Mouse (Mus musculus): Measurements from ENCODE around the gene Me1. TPM values are rescaled to one million over a fixed set of nuclear protein-coding genes. Genes with fewer than 3 reads are reported as not detected.

Gene Me1
- polyA plus RNA-seq, 1 experiment = 62.8 TPM

- DNase-seq = no peak
- 62% methylated on average over 2 of the region's 2 CpGs for WGBS
- TF ChIP-seq POLR2A (IDR thresholded peaks at IDR 0.05; ENCODE audit: borderline replicate concordance, extremely low read depth, low read depth, low read length) (no peak), CTCF (IDR thresholded peaks at IDR 0.05; ENCODE audit: insufficient read depth, low read length) (no peak)
- no peaks in the 10 kb centered on the region for H3K4me1 ChIP-seq (ENCODE audit: control insufficient read depth, insufficient read depth, low read length)
- H3K4me3 ChIP-seq (replicated peaks; ENCODE audit: extremely low read depth, low read depth, low read length) = no peak overlapping the region
These were observed 16.9 kb upstream of the Me1 start for GRCm38 (mm10) chr9:86712648-86713047.

GRCm38 (mm10) chr9:86710091-86710634 is 14.4 kb upstream of the Me1 start:
- WGBS = 65% methylated on average over 2 of the region's 2 CpGs
- TF ChIP-seq CTCF (IDR thresholded peaks at IDR 0.05; ENCODE audit: insufficient read depth, low read length) = no peak
- TF ChIP-seq POLR2A (IDR thresholded peaks at IDR 0.05; ENCODE audit: borderline replicate concordance, extremely low read depth, low read depth, low read length) = no peak
- Histone ChIP-seq H3K4me1 (ENCODE audit: control insufficient read depth, insufficient read depth, low read length) (no peaks in the 10 kb centered on the region), H3K4me3 (replicated peaks; ENCODE audit: extremely low read depth, low read depth, low read length) (no peak overlapping the region)
- no peak for DNase-seq

GRCm38 (mm10) chr9:86708921-86709320 is 13.2 kb upstream of the Me1 start:
- H3K4me1 ChIP-seq (ENCODE audit: control insufficient read depth, insufficient read depth, low read length) = no peaks in the 10 kb centered on the region
- no peak for DNase-seq
- no peak overlapping the region for H3K4me3 ChIP-seq (replicated peaks; ENCODE audit: extremely low read depth, low read depth, low read length)
- 56% methylated on average over 6 of the region's 6 CpGs for WGBS
- TF ChIP-seq CTCF (IDR thresholded peaks at IDR 0.05; ENCODE audit: insufficient read depth, low read length) (no peak), POLR2A (IDR thresholded peaks at IDR 0.05; ENCODE audit: borderline replicate concordance, extremely low read depth, low read depth, low read length) (no peak)

- H3K4me1 ChIP-seq (ENCODE audit: control insufficient read depth, insufficient read depth, low read length) = no peaks in the 10 kb centered on the region
- TF ChIP-seq CTCF (IDR thresholded peaks at IDR 0.05; ENCODE audit: insufficient read depth, low read length) = no peak
- no peak for TF ChIP-seq POLR2A (IDR thresholded peaks at IDR 0.05; ENCODE audit: borderline replicate concordance, extremely low read depth, low read depth, low read length)
- 58% methylated on average over 1 of the region's 1 CpGs for WGBS
- no peak for DNase-seq
- H3K4me3 ChIP-seq (replicated peaks; ENCODE audit: extremely low read depth, low read depth, low read length) = no peak overlapping the region
These were observed 11.7 kb upstream of the Me1 start for GRCm38 (mm10) chr9:86707431-86707830.

GRCm38 (mm10) chr9:86701844-86702243 is 6.1 kb upstream of the Me1 start:
- 29% methylated on average over 2 of the region's 2 CpGs for WGBS
- TF ChIP-seq POLR2A (IDR thresholded peaks at IDR 0.05; ENCODE audit: borderline replicate concordance, extremely low read depth, low read depth, low read length) (no peak), CTCF (IDR thresholded peaks at IDR 0.05; ENCODE audit: insufficient read depth, low read length) (no peak)
- Histone ChIP-seq H3K4me3 (replicated peaks; ENCODE audit: extremely low read depth, low read depth, low read length) (no peak overlapping the region), H3K4me1 (ENCODE audit: control insufficient read depth, insufficient read depth, low read length) (0 out of 2 replicates have a peak, but pooled peaks cover 2% of the 10 kb centered on the region)
- no peak for DNase-seq

GRCm38 (mm10) chr9:86701264-86701663 is 5.5 kb upstream of the Me1 start:
- Histone ChIP-seq H3K4me1 (ENCODE audit: control insufficient read depth, insufficient read depth, low read length) (peaks cover 2% of the 10 kb centered on the region; the same call in 1 of the 2 replicates), H3K4me3 (replicated peaks; ENCODE audit: extremely low read depth, low read depth, low read length) (no peak overlapping the region)
- TF ChIP-seq POLR2A (IDR thresholded peaks at IDR 0.05; ENCODE audit: borderline replicate concordance, extremely low read depth, low read depth, low read length) (no peak), CTCF (IDR thresholded peaks at IDR 0.05; ENCODE audit: insufficient read depth, low read length) (no peak)
- WGBS = 33% methylated on average over 5 of the region's 5 CpGs
- peak; percentile 17 for DNase-seq

GRCm38 (mm10) chr9:86695199-86695817 is 445 bp downstream of the Me1 start:
- WGBS = 2% methylated on average over 54 of the region's 56 CpGs
- TF ChIP-seq CTCF (IDR thresholded peaks at IDR 0.05; ENCODE audit: insufficient read depth, low read length) (no peak), POLR2A (IDR thresholded peaks at IDR 0.05; ENCODE audit: borderline replicate concordance, extremely low read depth, low read depth, low read length) (0 out of 2 replicates have a peak, but pooled peaks have one; percentile 29)
- DNase-seq = peak; percentile 60
- Histone ChIP-seq H3K4me1 (ENCODE audit: control insufficient read depth, insufficient read depth, low read length) (peaks cover 4% of the 10 kb centered on the region; the same call in 1 of the 2 replicates), H3K4me3 (replicated peaks; ENCODE audit: extremely low read depth, low read depth, low read length) (peak overlapping the region; percentile 67)

GRCm38 (mm10) chr9:86694644-86695043 is 1.1 kb downstream of the Me1 start:
- no peak for DNase-seq
- Histone ChIP-seq H3K4me1 (ENCODE audit: control insufficient read depth, insufficient read depth, low read length) (peaks cover 4% of the 10 kb centered on the region; the same call in 1 of the 2 replicates), H3K4me3 (replicated peaks; ENCODE audit: extremely low read depth, low read depth, low read length) (peak overlapping the region; percentile 47)
- whole genome bisulfite sequencing = 89% methylated on average over 7 of the region's 7 CpGs
- TF ChIP-seq CTCF (IDR thresholded peaks at IDR 0.05; ENCODE audit: insufficient read depth, low read length) (no peak), POLR2A (IDR thresholded peaks at IDR 0.05; ENCODE audit: borderline replicate concordance, extremely low read depth, low read depth, low read length) (no peak)

GRCm38 (mm10) chr9:86693935-86694334 is 1.8 kb downstream of the Me1 start:
- TF ChIP-seq CTCF (IDR thresholded peaks at IDR 0.05; ENCODE audit: insufficient read depth, low read length) (no peak), POLR2A (IDR thresholded peaks at IDR 0.05; ENCODE audit: borderline replicate concordance, extremely low read depth, low read depth, low read length) (no peak)
- 69% methylated on average over 6 of the region's 6 CpGs for WGBS
- Histone ChIP-seq H3K4me3 (replicated peaks; ENCODE audit: extremely low read depth, low read depth, low read length) (no peak overlapping the region), H3K4me1 (ENCODE audit: control insufficient read depth, insufficient read depth, low read length) (peaks cover 4% of the 10 kb centered on the region; the same call in 1 of the 2 replicates)
- DNase-seq = no peak

- WGBS = 73% methylated on average over 3 of the region's 3 CpGs
- Histone ChIP-seq H3K4me3 (replicated peaks; ENCODE audit: extremely low read depth, low read depth, low read length) (no peak overlapping the region), H3K4me1 (ENCODE audit: control insufficient read depth, insufficient read depth, low read length) (peaks cover 4% of the 10 kb centered on the region)
- no peak for DNase-seq
- TF ChIP-seq POLR2A (IDR thresholded peaks at IDR 0.05; ENCODE audit: borderline replicate concordance, extremely low read depth, low read depth, low read length) (no peak), CTCF (IDR thresholded peaks at IDR 0.05; ENCODE audit: insufficient read depth, low read length) (peak; percentile 23; the same call in 1 of the 2 replicates)
These were observed 3.1 kb downstream of the Me1 start for GRCm38 (mm10) chr9:86692676-86693075.
